In the genomic region with DNA sequence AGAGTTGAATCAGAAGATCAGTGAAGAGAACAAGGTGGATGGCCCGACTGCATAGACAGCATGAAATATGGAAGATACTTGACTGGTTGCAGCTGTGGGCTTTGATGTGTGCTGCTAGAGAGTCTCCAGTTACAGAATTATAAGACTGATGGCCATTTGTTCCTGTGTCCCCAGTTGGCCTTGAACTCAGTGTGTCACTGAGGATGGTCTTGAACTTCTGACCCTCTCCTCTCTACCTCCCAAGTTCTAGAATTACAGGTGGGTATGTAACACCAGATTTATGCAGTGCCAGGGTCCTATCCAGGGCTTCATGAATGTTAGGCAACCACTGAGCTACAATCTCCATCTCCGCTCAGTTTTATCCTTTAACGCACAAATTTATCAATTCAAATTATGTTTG, we compare ENCODE assay signal across 23 mouse cellular contexts.
"Had no signal": no experiment of that assay in that cellular context is flagged by ENCODE, and none has a peak within 500 bp of the region (broad histone marks: within the 10 kb centered on the region; RNA-seq: fewer than 3 reads in every experiment).

No protein-coding gene starts in this region.

- H3K9me3 ChIP-seq: heart, embryonic 13.5 days; heart, embryonic 15.5 days; hindbrain, embryonic 13.5 days; hindbrain, embryonic 15.5 days; limb, embryonic 13.5 days; limb, embryonic 15.5 days; liver, embryonic 12.5 days had no signal

- H3K27me3 ChIP-seq: heart, embryonic 13.5 days; heart, embryonic 15.5 days; hindbrain, embryonic 13.5 days; hindbrain, embryonic 15.5 days; limb, embryonic 13.5 days; limb, embryonic 15.5 days; liver, embryonic 12.5 days had no signal

- ATAC-seq: hindbrain, postnatal 0 days; intestine, embryonic 16.5 days; liver, embryonic 12.5 days had no signal

- H3K27ac ChIP-seq: heart, embryonic 13.5 days; heart, embryonic 15.5 days; hindbrain, embryonic 13.5 days; hindbrain, embryonic 15.5 days; hindbrain, postnatal 0 days; limb, embryonic 13.5 days; limb, embryonic 15.5 days; liver, embryonic 12.5 days; liver, embryonic 14.5 days had no signal

- H3K4me1 ChIP-seq: hindbrain, embryonic 15.5 days had no signal

- H3K9ac ChIP-seq: heart, embryonic 13.5 days; heart, embryonic 15.5 days; hindbrain, embryonic 13.5 days; hindbrain, embryonic 15.5 days; limb, embryonic 13.5 days; limb, embryonic 15.5 days; liver, embryonic 12.5 days; liver, embryonic 14.5 days had no signal

- H3K36me3 ChIP-seq: heart, embryonic 13.5 days; heart, embryonic 15.5 days; hindbrain, embryonic 13.5 days; hindbrain, embryonic 15.5 days; limb, embryonic 13.5 days; limb, embryonic 15.5 days; liver, embryonic 12.5 days had no signal

- DNase-seq: gastrocnemius, postnatal 14 days; gastrocnemius, postnatal 36 days; heart, adult 18-20 months; heart, postnatal 14 days; heart, postnatal 36 days; kidney, adult 2 months; kidney, adult 9 months; kidney, postnatal 36 days; layer of hippocampus, adult 9-11 months; layer of hippocampus, postnatal 36 days; left cerebral cortex, postnatal 4 days; lung, adult 18-20 months had no signal

- H3K4me3 ChIP-seq: heart, embryonic 13.5 days; heart, embryonic 15.5 days; hindbrain, embryonic 13.5 days; hindbrain, embryonic 15.5 days; limb, embryonic 13.5 days; limb, embryonic 15.5 days; liver, embryonic 12.5 days had no signal

- H3K4me2 ChIP-seq: heart, embryonic 11.5 days; heart, embryonic 13.5 days; heart, embryonic 15.5 days; hindbrain, embryonic 13.5 days; hindbrain, embryonic 15.5 days; limb, embryonic 13.5 days; limb, embryonic 15.5 days; liver, embryonic 12.5 days had no signal
